Mouse (Mus musculus): ENCODE data around the gene Cyp11a1. TPM values are rescaled to one million over a fixed set of nuclear protein-coding genes. Genes with fewer than 3 reads are reported as not detected.

The Cyp11a1 gene
- polyA plus RNA-seq, 1 experiment: 0.04 TPM

- H3K79me3 ChIP-seq (ENCODE audit: low read depth): no peaks in the 10 kb centered on the region
- H3K36me3 ChIP-seq (ENCODE audit: control insufficient read depth, insufficient read depth): no peaks in the 10 kb centered on the region
- H3K27me3 ChIP-seq (ENCODE audit: control insufficient read depth, insufficient read depth, insufficient read length): no peaks in the 10 kb centered on the region
- TF ChIP-seq CEBPB (IDR thresholded peaks at IDR 0.05; ENCODE audit: low read depth) (no peak), MYOG (IDR thresholded peaks at IDR 0.05; ENCODE audit: control insufficient read depth, extremely low read depth, insufficient read length) (no peak), MYOD1 (IDR thresholded peaks at IDR 0.05; ENCODE audit: control insufficient read depth, insufficient read length, low read depth) (no peak), MAX (IDR thresholded peaks at IDR 0.05) (no peak), CTCF (IDR thresholded peaks at IDR 0.05; ENCODE audit: control insufficient read depth, insufficient read depth, insufficient read length) (no peak), USF1 (IDR thresholded peaks at IDR 0.05; ENCODE audit: low read depth) (no peak), FOSL1 (IDR thresholded peaks at IDR 0.05; ENCODE audit: insufficient read depth, low read length, poor library complexity, severe bottlenecking) (no peak)
- no peaks in the 10 kb centered on the region for H3K79me2 ChIP-seq (ENCODE audit: control insufficient read depth, insufficient read depth)
- no peak overlapping the region for H3K4me3 ChIP-seq (ENCODE audit: insufficient read depth, poor library complexity, severe bottlenecking)
- H3ac ChIP-seq (ENCODE audit: control insufficient read depth, insufficient read length, low read depth): no peak overlapping the region
These were observed 36.3 kb upstream of the Cyp11a1 start for GRCm38 (mm10) chr9:57969736-57970495.

- TF ChIP-seq USF1 (IDR thresholded peaks at IDR 0.05; ENCODE audit: low read depth) (no peak), MAX (IDR thresholded peaks at IDR 0.05) (no peak), MYOD1 (IDR thresholded peaks at IDR 0.05; ENCODE audit: control insufficient read depth, insufficient read length, low read depth) (no peak), CTCF (IDR thresholded peaks at IDR 0.05; ENCODE audit: control insufficient read depth, insufficient read depth, insufficient read length) (no peak), MYOG (IDR thresholded peaks at IDR 0.05; ENCODE audit: control insufficient read depth, extremely low read depth, insufficient read length) (no peak), FOSL1 (IDR thresholded peaks at IDR 0.05; ENCODE audit: insufficient read depth, low read length, poor library complexity, severe bottlenecking) (no peak), CEBPB (IDR thresholded peaks at IDR 0.05; ENCODE audit: low read depth) (no peak)
- H3ac ChIP-seq (ENCODE audit: control insufficient read depth, insufficient read length, low read depth): peak overlapping the region; percentile 19
- no peaks in the 10 kb centered on the region for H3K36me3 ChIP-seq (ENCODE audit: control insufficient read depth, insufficient read depth)
These were observed 34.8 kb upstream of the Cyp11a1 start for GRCm38 (mm10) chr9:57971413-57971812.

GRCm38 (mm10) chr9:57972141-57972591 is 34.0 kb upstream of the Cyp11a1 start:
- no peaks in the 10 kb centered on the region for H3K79me3 ChIP-seq (ENCODE audit: low read depth)
- no peaks in the 10 kb centered on the region for H3K79me2 ChIP-seq (ENCODE audit: control insufficient read depth, insufficient read depth)
- H3K27me3 ChIP-seq (ENCODE audit: control insufficient read depth, insufficient read depth, insufficient read length): no peaks in the 10 kb centered on the region
- no peak overlapping the region for H3K4me3 ChIP-seq (ENCODE audit: insufficient read depth, poor library complexity, severe bottlenecking)
- no peak overlapping the region for H3ac ChIP-seq (ENCODE audit: control insufficient read depth, insufficient read length, low read depth)
- no peaks in the 10 kb centered on the region for H3K36me3 ChIP-seq (ENCODE audit: control insufficient read depth, insufficient read depth)
- TF ChIP-seq MAX (IDR thresholded peaks at IDR 0.05): peak; percentile 30
- TF ChIP-seq MYOD1 (IDR thresholded peaks at IDR 0.05; ENCODE audit: control insufficient read depth, insufficient read length, low read depth): peak; percentile 95
- TF ChIP-seq USF1 (IDR thresholded peaks at IDR 0.05; ENCODE audit: low read depth): no peak

More at GRCm38 (mm10) chr9:57971413-57971812, 34.8 kb upstream of the Cyp11a1 start:
- Histone ChIP-seq H3K79me3 (ENCODE audit: low read depth) (no peaks in the 10 kb centered on the region), H3K27me3 (ENCODE audit: control insufficient read depth, insufficient read depth, insufficient read length) (no peaks in the 10 kb centered on the region), H3K4me3 (ENCODE audit: insufficient read depth, poor library complexity, severe bottlenecking) (no peak overlapping the region), H3K79me2 (ENCODE audit: control insufficient read depth, insufficient read depth) (no peaks in the 10 kb centered on the region)

DNA sequence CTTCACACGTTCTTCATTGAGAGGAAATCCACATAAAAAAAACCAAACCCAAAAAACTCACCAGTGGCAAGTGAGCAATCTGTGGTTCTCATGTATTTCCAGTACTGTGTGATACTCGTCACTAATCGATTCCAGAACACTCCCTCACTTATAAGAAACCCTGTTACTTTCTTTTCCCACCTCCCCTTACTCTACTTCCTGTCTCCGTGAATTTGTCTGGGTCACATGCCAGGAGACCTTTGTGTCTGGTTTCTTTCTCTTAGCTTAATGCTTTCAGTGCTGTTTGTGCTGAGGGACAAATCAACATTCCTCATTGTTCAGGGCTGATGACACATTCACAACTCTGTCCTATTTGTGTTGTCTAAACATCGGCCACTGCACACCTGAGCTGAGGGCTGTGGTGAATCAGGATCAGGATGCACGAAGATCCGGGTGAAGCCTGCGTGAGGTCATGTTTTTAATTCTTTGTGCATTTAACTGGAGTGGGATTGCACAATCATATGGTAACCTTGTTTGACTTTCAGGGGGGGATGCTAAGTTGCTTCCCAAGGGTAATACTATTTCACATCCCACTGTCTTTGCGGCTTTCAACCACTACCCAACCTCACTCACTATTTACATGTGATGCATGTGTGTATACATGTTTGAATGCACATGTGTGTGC is 33.3 kb upstream of the Cyp11a1 start:
- H3K79me2 ChIP-seq (ENCODE audit: control insufficient read depth, insufficient read depth): no peaks in the 10 kb centered on the region
- H3K36me3 ChIP-seq (ENCODE audit: control insufficient read depth, insufficient read depth): no peaks in the 10 kb centered on the region
- no peaks in the 10 kb centered on the region for H3K79me3 ChIP-seq (ENCODE audit: low read depth)
- peak overlapping the region; percentile 19 for H3ac ChIP-seq (ENCODE audit: control insufficient read depth, insufficient read length, low read depth)
- no peaks in the 10 kb centered on the region for H3K27me3 ChIP-seq (ENCODE audit: control insufficient read depth, insufficient read depth, insufficient read length)
- no peak overlapping the region for H3K4me3 ChIP-seq (ENCODE audit: insufficient read depth, poor library complexity, severe bottlenecking)
- TF ChIP-seq CEBPB (IDR thresholded peaks at IDR 0.05; ENCODE audit: low read depth) (peak; percentile 98), MAX (IDR thresholded peaks at IDR 0.05) (no peak), USF1 (IDR thresholded peaks at IDR 0.05; ENCODE audit: low read depth) (peak; percentile 62)

DNA sequence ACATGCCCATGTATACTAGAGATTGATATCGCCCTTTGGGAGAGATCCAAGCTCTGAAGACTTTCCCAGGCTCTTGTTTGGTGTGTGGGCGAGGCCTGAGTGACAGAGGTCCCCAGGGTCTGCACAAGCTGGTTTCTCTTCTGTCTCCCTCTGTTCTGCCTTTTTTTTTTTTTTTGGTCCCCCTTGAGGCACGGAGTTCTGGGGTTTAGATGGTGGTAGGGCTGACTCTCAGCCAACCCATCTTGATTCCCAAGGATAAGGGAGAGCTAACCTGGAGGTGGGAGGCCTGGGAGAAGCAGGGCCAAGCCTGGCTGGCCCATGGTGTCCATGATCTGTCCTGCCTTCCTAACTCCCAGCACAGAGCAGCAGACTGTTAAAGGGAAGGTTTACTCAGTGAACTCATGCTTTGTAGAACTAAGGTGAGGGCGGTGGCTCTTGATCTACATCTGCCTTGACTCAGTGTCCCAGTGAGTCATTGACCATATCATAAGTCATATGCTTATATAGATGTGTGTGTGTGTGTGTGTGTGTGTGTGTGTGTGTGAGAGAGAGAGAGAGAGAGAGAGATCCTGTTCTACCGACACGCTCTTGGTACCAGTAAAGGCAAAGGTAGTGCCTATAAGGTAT is 32.7 kb upstream of the Cyp11a1 start:
- H3ac ChIP-seq (ENCODE audit: control insufficient read depth, insufficient read length, low read depth): no peak overlapping the region
- H3K79me3 ChIP-seq (ENCODE audit: low read depth): no peaks in the 10 kb centered on the region
- no peaks in the 10 kb centered on the region for H3K36me3 ChIP-seq (ENCODE audit: control insufficient read depth, insufficient read depth)
- no peaks in the 10 kb centered on the region for H3K79me2 ChIP-seq (ENCODE audit: control insufficient read depth, insufficient read depth)
- no peak overlapping the region for H3K4me3 ChIP-seq (ENCODE audit: insufficient read depth, poor library complexity, severe bottlenecking)
- no peaks in the 10 kb centered on the region for H3K27me3 ChIP-seq (ENCODE audit: control insufficient read depth, insufficient read depth, insufficient read length)
- no peak for TF ChIP-seq MYOG (IDR thresholded peaks at IDR 0.05; ENCODE audit: control insufficient read depth, extremely low read depth, insufficient read length)
- no peak for TF ChIP-seq CTCF (IDR thresholded peaks at IDR 0.05; ENCODE audit: control insufficient read depth, insufficient read depth, insufficient read length)
- TF ChIP-seq USF1 (IDR thresholded peaks at IDR 0.05; ENCODE audit: low read depth): no peak
- no peak for TF ChIP-seq CEBPB (IDR thresholded peaks at IDR 0.05; ENCODE audit: low read depth)
- no peak for TF ChIP-seq FOSL1 (IDR thresholded peaks at IDR 0.05; ENCODE audit: insufficient read depth, low read length, poor library complexity, severe bottlenecking)
- TF ChIP-seq MAX (IDR thresholded peaks at IDR 0.05): no peak
- no peak for TF ChIP-seq MYOD1 (IDR thresholded peaks at IDR 0.05; ENCODE audit: control insufficient read depth, insufficient read length, low read depth)

All from C2C12 (cell line).